Mouse (Mus musculus): ENCODE results near the gene Pxdn.

Gene Pxdn

DNA sequence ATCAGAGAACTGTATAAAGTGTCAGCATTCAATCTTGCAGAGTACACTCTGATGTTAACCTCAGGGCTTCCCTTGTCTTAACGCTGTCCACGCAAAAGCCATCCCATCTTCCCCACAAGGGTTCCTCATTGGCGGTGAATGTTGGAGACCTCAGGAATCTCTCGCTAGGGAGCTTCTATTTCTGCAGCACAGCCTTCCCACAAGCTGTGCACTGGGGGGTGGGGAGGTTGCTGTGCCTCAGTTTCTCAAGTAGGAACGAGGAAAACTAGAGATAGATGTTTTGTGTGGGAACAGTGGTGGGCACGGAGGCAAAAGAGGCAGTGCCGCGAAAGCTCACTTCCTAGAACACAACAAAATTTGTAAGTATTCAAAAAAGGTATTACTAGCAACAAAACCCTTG, at the start of gene Pxdn:
Pxdn (plus strand) TSS at position 301 of the 400 bp plus-strand sequence.
- DNase-seq (ENCODE audit: low spot score in 2 of 2) = no peak

DNA sequence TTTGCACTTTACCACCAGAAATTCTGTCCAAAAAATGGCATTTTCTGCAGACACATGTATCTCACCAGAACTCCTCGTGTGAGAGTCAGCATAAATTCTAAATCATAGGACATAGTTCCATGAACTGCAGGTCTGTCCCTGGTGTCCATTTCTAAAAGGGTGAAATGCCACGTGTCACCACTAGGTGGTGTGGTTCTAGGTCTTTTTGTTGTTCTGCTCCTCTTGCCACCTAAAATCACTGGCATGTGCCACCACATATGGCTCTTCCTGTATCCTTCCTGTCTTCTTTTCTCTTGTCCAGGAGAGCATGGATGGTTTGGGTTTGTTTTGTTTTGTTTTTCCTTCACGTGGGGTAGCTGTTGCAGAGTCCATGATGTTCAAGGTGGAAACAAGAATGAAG, 42.7 kb upstream of the Pxdn start:
- DNase-seq (ENCODE audit: low spot score in 2 of 2) = peak in 1 of 2 experiments; percentile 72

- DNase-seq (ENCODE audit: low spot score in 2 of 2) = no peak
These were observed 39.8 kb upstream of the Pxdn start for GRCm38 (mm10) chr12:29897533-29898085.

GRCm38 (mm10) chr12:29904101-29904874, 33.1 kb upstream of the Pxdn start:
- peak in 1 of 2 experiments; percentile 39 for DNase-seq (ENCODE audit: low spot score in 2 of 2)

DNA sequence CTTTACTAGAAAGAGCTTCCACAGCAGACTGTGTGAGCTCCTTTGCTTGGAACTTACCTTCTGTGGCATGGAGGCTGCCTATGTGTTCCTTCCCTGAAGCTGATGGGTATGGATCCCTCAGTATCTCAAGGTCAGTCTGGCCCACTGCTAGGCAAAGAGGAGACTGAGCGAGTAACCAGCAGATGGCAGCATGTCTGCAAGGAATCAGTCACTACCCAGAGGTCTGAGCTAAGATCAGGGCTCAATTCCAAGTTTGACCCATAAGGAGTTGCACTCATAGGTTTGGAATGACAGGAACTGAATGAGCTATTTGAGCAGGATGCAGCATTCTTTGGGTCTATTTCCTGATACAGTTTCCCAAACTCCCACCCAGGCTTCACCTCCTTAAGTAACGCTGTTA, 30.4 kb upstream of the Pxdn start:
- peak in 1 of 2 experiments; percentile 46 for DNase-seq (ENCODE audit: low spot score in 2 of 2)

GRCm38 (mm10) chr12:29916139-29916538, 21.3 kb upstream of the Pxdn start:
- no peak for DNase-seq (ENCODE audit: low spot score in 2 of 2)

DNA sequence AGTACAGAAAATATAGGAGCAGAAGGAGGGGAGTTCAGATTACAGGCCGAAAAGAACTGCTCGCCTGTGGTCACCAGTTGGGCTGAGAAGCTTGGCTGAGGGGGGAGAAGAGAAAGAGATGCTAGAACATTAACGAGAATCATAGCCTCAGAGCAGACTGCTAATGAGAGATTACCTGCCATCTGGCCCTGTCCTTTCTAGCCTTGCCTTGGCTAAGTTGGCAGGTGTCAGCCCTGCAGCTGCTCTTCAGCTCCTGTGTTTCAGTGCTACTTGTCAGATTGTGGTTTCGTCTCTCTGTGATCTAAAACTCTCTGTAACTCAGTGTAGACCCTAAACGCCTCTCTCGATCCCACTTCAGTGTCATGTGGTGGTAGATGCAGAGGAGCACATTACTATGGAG, 20.6 kb upstream of the Pxdn start:
- no peak for DNase-seq (ENCODE audit: low spot score in 2 of 2)

DNA sequence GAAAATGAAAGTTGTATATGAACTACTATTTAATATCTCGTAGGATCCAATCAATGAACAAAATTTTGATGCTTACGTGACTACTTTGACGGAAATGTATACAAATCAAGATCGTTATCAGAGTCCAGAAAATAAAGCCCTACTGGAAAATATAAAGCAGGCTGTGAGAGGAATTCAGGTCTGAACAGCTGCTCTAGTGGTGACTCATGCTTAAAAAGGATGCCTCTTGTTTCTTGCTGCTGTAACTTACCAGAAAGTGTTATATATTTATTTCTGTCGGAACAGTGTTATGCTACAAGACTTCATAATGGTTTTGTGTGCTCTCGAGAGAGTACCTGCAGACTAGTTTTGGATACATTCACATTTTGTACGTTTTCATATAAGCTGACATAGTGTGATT, 17.1 kb upstream of the Pxdn start:
- DNase-seq (ENCODE audit: low spot score in 2 of 2) = peak in 1 of 2 experiments; percentile 41

GRCm38 (mm10) chr12:29921481-29921880, 15.9 kb upstream of the Pxdn start:
- DNase-seq (ENCODE audit: low spot score in 2 of 2) = no peak

GRCm38 (mm10) chr12:29926896-29927295, 10.5 kb upstream of the Pxdn start:
- peak in 1 of 2 experiments; percentile 55 for DNase-seq (ENCODE audit: low spot score in 2 of 2)

GRCm38 (mm10) chr12:29930591-29930990, 6.8 kb upstream of the Pxdn start:
- DNase-seq (ENCODE audit: low spot score in 2 of 2) = no peak

DNA sequence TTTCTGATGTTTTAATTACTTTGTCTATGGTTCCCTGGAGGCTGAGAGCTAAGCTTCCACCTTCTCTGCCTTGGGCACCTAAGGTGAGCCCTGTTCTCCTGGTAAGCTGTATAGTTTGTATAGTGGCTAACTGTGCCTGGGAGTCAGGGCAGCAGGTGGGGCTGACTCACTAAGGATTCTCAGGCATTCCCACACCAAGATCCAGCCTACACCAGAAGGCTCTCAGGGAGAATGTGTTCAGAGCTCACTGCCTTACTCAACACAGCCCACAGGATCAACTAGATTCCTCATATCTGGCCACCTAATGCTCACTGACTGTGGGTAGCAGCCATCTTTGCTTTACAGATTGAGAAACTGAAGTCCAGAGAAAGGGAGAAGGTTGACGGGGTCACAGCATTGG, 4.5 kb upstream of the Pxdn start:
- DNase-seq (ENCODE audit: low spot score in 2 of 2) = peak in 1 of 2 experiments; percentile 51

DNA sequence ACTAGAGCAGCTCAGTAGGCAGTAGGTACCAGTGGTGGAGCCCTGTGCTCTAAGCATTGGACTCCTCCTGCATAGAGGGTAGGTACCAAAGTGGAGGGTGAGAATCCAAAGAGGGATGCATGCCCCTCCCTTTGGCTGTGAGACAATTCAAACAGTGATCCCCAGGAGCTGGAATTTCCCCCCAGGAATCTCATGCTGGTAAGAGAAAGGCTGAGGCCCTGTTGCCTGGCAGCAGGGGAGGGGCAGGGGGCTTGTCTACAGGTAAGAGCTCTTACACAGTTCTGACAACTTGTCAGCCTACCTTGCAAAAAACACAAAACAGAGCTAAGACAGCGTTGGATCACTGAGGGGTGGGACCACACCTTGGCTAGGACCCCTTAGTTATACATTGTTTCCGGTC, 3.9 kb upstream of the Pxdn start:
- DNase-seq (ENCODE audit: low spot score in 2 of 2) = no peak

DNA sequence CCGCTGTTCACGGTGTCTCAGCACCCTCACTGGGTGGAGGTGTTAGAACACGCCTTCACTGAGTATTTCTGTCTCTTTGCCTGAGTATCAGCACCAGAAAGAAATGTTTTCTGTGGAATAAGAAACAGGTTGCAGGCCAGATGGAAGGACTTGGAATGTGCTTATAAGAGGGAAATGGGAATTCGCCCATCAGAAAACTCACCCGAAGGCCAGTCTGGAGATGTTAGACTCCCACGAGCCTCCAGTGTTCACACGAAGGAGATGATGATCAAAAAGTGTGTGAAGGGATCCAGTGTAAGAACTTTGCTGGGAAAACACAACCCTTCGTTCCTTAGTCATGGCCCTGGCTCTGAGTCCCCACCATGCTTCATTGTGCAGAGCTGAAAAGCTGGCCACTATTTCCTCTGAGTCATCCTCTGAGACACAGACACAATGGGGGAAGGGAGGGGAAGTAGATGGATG, 3.3 kb upstream of the Pxdn start:
- peak; percentile 68 to 89 for DNase-seq (ENCODE audit: low spot score in 2 of 2)

GRCm38 (mm10) chr12:29937851-29938375, 505 bp downstream of the Pxdn start:
- DNase-seq (ENCODE audit: low spot score in 2 of 2) = peak in 1 of 2 experiments; percentile 62

GRCm38 (mm10) chr12:29938376-29939041, 1.1 kb downstream of the Pxdn start:
- peak in 1 of 2 experiments; percentile 54 for DNase-seq (ENCODE audit: low spot score in 2 of 2)

GRCm38 (mm10) chr12:29939261-29939671, 1.9 kb downstream of the Pxdn start:
- no peak for DNase-seq (ENCODE audit: low spot score in 2 of 2)

- no peak for DNase-seq (ENCODE audit: low spot score in 2 of 2)
These were observed 5.0 kb downstream of the Pxdn start for GRCm38 (mm10) chr12:29942435-29942834.

GRCm38 (mm10) chr12:29944650-29945049, 7.2 kb downstream of the Pxdn start:
- no peak for DNase-seq (ENCODE audit: low spot score in 2 of 2)

DNA sequence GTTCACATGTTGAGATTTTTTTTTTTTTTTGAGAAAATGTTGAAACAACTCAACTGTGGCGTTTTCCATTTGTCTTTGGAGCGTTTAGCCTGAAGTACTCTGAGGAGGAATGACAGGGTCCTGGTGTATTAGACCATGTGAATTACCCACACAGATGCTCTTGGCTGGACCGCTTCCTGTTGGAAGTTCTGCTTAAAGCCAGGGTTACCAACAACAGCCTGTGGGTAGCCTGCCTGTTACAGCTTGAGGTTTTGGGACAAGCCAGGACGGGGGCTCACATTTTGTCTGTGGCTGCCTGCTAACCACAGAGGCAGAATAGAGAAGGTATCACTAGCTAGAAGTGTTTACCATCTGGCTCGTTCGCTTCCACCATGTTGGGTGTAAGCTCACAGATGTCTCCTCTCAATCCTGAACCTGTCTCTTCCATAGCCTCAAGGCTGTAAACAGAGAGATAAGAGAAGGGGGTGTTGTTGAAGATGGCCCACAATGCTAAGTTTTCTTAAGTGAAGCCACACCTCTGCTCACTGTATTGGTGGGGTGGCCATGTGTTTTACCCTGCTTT, 7.9 kb downstream of the Pxdn start:
- DNase-seq (ENCODE audit: low spot score in 2 of 2) = no peak

GRCm38 (mm10) chr12:29951043-29951442, 13.6 kb downstream of the Pxdn start:
- DNase-seq (ENCODE audit: low spot score in 2 of 2) = no peak

- no peak for DNase-seq (ENCODE audit: low spot score in 2 of 2)
These were observed 14.1 kb downstream of the Pxdn start for GRCm38 (mm10) chr12:29951485-29951884.
